Mouse (Mus musculus) hindbrain, postnatal 0 days (tissue): ENCODE measurements around the gene Pqlc2. TPM values are rescaled to one million over a fixed set of nuclear protein-coding genes. Genes with fewer than 3 reads are reported as not detected.

ENCODE experiments used
- ATAC-seq: fragments of 200-750 bp; cut with Nextera tagmentation; 2 replicates; pipeline ENCODE4 v1.8.0; 2017; ENCODE audit warnings: mild to moderate bottlenecking, moderate TSS enrichment, moderate library complexity
- DNase-seq: peaks from one replicate; pipeline ENCODE4 v3.0.0-alpha.2; 2015; ENCODE audit warnings: low spot score
- H3K27ac ChIP-seq: fragments of 300-500 bp; sonication (generic); 2 replicates; pipeline ENCODE4 v1.5.1; 2014; ENCODE audit warnings: mild to moderate bottlenecking
- H3K27me3 ChIP-seq: fragments of 300-500 bp; sonication (generic); 2 replicates; pipeline ENCODE4 v1.6.1; 2014; ENCODE audit warnings: low read length, mixed read lengths; ENCODE audit not compliant: insufficient read depth
- H3K36me3 ChIP-seq: fragments of 300-500 bp; sonication (generic); 2 replicates; pipeline ENCODE4 v1.6.1; 2014; ENCODE audit warnings: low read length, mixed read lengths; ENCODE audit not compliant: insufficient read depth
- H3K4me1 ChIP-seq: fragments of 300-500 bp; sonication (generic); 2 replicates; pipeline ENCODE4 v1.6.1; 2014; ENCODE audit warnings: antibody characterized with exemption, low read length, mixed read lengths; ENCODE audit not compliant: insufficient read depth
- H3K4me2 ChIP-seq: fragments of 300-500 bp; sonication (generic); 2 replicates; pipeline ENCODE4 v1.6.1; 2014; ENCODE audit warnings: low read depth, mild to moderate bottlenecking, low read length, moderate library complexity, mixed read lengths
- H3K4me3 ChIP-seq: fragments of 300-500 bp; sonication (generic); 2 replicates; pipeline ENCODE4 v1.5.1; 2014; ENCODE audit warnings: low read length
- H3K9ac ChIP-seq: fragments of 300-500 bp; sonication (generic); replicated peaks from 2 replicates; pipeline ENCODE4 v1.6.1; 2014; ENCODE audit warnings: mild to moderate bottlenecking, low read length, moderate library complexity, mixed read lengths
- H3K9me3 ChIP-seq: fragments of 300-500 bp; sonication (generic); 2 replicates; pipeline ENCODE4 v1.6.1; 2016; ENCODE audit warnings: low read length, mixed read lengths
- CTCF ChIP-seq: IDR thresholded peaks from 2 replicates; pipeline ENCODE4 v1.5.1; 2016; ENCODE audit warnings: antibody characterized with exemption, control low read depth, low read depth
- WGBS: fragments of 180-500 bp; shearing (Covaris S2); extraction: QIAGEN DNeasy Blood & Tissue Kit; methylation state at CpG from one replicate; pipeline ENCODE4 v1.1.7; 2014; 5-methylcytosine and 5-hydroxymethylcytosine counted together
- polyA plus RNA-seq: library from polyadenylated mRNA; unstranded; fragments of >200 nt; fragmentation: Nextera tagmentation; extraction: Ambion mirVana; gene quantifications from 2 replicates; pipeline ENCODE4 v1.2.1, GENCODE M21; 2015
- total RNA-seq: library from RNA; depleted of rRNA; stranded (reverse); fragments of >200 nt; gene quantifications from 2 replicates; pipeline ENCODE4 v1.2.3, GENCODE M21; 2014

Pqlc2 gene
- total and polyA plus RNA-seq, 2 experiments from 2014 or later: 13.7 to 23.1 TPM

DNA sequence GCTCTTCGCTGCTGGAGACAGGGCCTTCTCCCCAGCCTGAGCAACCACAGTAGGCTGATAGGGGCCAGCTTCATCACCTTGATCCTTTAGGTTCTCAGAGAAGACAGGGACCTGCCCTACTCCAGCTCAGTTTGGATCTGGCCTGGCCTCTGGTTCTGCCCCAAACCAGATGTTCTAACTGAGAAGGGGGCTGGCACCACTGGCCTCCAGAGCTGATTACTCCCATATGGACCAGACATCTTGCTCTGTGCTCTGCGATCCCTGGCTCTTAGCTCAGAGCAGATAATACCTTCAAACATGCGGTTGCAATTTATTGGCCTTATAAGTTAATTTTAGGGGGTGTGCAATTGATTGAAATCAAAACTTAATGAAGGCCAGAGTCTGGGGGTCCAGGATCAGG, 43.2 kb downstream of the Pqlc2 start:
- WGBS: 89% methylated on average over 3 of the region's 3 CpGs
- no peak overlapping the region for H3K27ac ChIP-seq
- TF ChIP-seq CTCF: no peak
- H3K4me1 ChIP-seq: peaks cover 7% of the 10 kb centered on the region; the same call in 1 of the 2 replicates
- peaks cover 24% of the 10 kb centered on the region for H3K36me3 ChIP-seq
- no peak for ATAC-seq
- H3K9me3 ChIP-seq: no peaks in the 10 kb centered on the region
- H3K9ac ChIP-seq: no peak overlapping the region
- no peak for DNase-seq
- H3K4me3 ChIP-seq: no peak overlapping the region
- no peak overlapping the region for H3K4me2 ChIP-seq
- no peaks in the 10 kb centered on the region for H3K27me3 ChIP-seq

- no peak overlapping the region for H3K4me3 ChIP-seq
- no peaks in the 10 kb centered on the region for H3K27me3 ChIP-seq
- TF ChIP-seq CTCF: no peak
- no peak overlapping the region for H3K4me2 ChIP-seq
- H3K36me3 ChIP-seq: peaks cover 30% of the 10 kb centered on the region
- peaks cover 7% of the 10 kb centered on the region; the same call in 1 of the 2 replicates for H3K4me1 ChIP-seq
- peak overlapping the region; percentile 62 for H3K27ac ChIP-seq
- WGBS: 66% methylated on average over 7 of the region's 7 CpGs
- DNase-seq (no peak), ATAC-seq (no peak)
- no peaks in the 10 kb centered on the region for H3K9me3 ChIP-seq
- no peak overlapping the region for H3K9ac ChIP-seq
These were observed 44.0 kb downstream of the Pqlc2 start for GRCm38 (mm10) chr4:139266500-139266865.

DNA sequence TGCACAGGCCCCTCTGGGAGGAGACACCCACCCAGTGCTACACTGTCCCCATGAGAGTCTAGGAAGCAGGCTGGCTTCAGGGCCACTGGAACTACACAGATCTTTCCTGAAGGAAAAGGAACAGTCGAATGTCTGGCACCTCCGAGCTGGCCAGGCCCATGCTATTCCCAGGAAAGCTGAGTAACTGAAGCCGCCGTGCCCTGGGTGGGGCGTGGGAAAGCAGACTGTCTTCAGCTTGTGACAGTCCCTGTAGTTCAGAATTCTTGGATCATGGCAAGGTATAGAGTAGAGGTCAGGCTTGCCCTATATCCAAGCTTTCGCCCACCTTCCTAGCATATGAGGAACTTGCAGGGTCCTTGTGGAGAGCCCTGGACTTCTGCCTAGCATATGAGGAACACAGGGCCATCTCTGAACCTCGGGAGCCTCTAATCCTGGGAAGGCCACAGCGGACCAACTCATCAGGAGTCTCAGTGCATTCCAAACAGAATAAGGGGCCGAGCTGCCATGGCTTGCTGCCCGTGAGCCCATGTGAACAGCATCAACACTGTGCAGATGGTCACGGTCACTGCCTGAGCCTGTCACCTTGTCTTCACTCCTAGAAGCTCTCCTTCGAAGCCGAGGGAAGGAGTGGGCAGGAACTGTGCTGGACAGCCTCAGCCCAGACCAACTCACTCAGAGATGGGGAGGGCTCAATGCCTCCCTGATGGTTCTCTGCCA, 44.6 kb downstream of the Pqlc2 start:
- Histone ChIP-seq H3K9me3 (no peaks in the 10 kb centered on the region), H3K27me3 (no peaks in the 10 kb centered on the region), H3K4me3 (no peak overlapping the region), H3K27ac (peak overlapping the region; percentile 62), H3K36me3 (peaks cover 30% of the 10 kb centered on the region), H3K4me1 (peaks cover 7% of the 10 kb centered on the region; the same call in 1 of the 2 replicates), H3K4me2 (no peak overlapping the region), H3K9ac (no peak overlapping the region)
- ATAC-seq (peak; percentile 70), DNase-seq (peak; percentile 58)
- no peak for TF ChIP-seq CTCF
- WGBS: 65% methylated on average over 13 of the region's 13 CpGs

- Histone ChIP-seq H3K27me3 (no peaks in the 10 kb centered on the region), H3K4me1 (peaks cover 7% of the 10 kb centered on the region; the same call in 1 of the 2 replicates), H3K4me2 (no peak overlapping the region), H3K9me3 (no peaks in the 10 kb centered on the region), H3K27ac (no peak overlapping the region), H3K4me3 (no peak overlapping the region), H3K36me3 (peaks cover 34% of the 10 kb centered on the region), H3K9ac (no peak overlapping the region)
- DNase-seq: no peak
- no peak for TF ChIP-seq CTCF
- no peak for ATAC-seq
- WGBS: 80% methylated on average over 6 of the region's 6 CpGs
These were observed 47.5 kb downstream of the Pqlc2 start for GRCm38 (mm10) chr4:139262981-139263380.

DNA sequence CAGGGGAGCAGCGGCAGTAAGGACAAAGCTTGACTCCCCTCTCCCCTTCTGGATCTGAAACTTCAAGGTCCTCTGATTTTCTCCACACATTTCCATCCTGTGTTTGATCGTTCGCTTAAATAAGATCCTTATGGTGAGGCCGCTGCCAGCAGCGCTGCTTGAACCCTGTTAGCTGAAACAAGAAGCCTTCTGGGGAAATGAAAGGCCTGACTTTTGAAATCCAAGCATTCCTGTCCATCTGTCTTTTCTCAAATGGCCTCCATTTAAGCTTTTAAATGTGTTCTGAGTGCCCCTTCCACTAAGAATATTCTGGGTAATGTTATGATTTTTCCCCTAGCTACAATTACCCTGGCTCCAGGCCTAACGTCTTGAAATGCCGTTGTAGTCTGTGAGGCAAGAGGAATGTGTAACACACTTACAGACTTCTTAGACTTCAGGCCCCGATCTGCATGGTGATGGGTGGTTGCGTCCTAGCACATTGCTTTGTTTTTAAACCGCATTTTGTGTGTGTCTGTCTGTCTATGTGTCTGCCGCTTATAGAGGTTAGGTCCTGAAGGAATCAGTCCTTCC, 51.1 kb downstream of the Pqlc2 start:
- no peaks in the 10 kb centered on the region for H3K4me1 ChIP-seq
- WGBS: 85% methylated on average over 11 of the region's 11 CpGs
- H3K4me3 ChIP-seq: no peak overlapping the region
- no peaks in the 10 kb centered on the region for H3K9me3 ChIP-seq
- H3K9ac ChIP-seq: no peak overlapping the region
- TF ChIP-seq CTCF: no peak
- no peak overlapping the region for H3K4me2 ChIP-seq
- no peaks in the 10 kb centered on the region for H3K27me3 ChIP-seq
- H3K36me3 ChIP-seq: peaks cover 35% of the 10 kb centered on the region
- H3K27ac ChIP-seq: no peak overlapping the region
- ATAC-seq (no peak), DNase-seq (no peak)

GRCm38 (mm10) chr4:139258621-139259301, 51.7 kb downstream of the Pqlc2 start:
- H3K9me3 ChIP-seq: no peaks in the 10 kb centered on the region
- H3K4me1 ChIP-seq: no peaks in the 10 kb centered on the region
- no peak overlapping the region for H3K27ac ChIP-seq
- no peak for DNase-seq
- H3K4me3 ChIP-seq: no peak overlapping the region
- no peak for TF ChIP-seq CTCF
- peaks cover 30% of the 10 kb centered on the region for H3K36me3 ChIP-seq
- ATAC-seq: no peak
- H3K9ac ChIP-seq: no peak overlapping the region
- no peak overlapping the region for H3K4me2 ChIP-seq
- no peaks in the 10 kb centered on the region for H3K27me3 ChIP-seq
- WGBS: 89% methylated on average over 6 of the region's 6 CpGs
